Mouse (Mus musculus) G1E (cell line): ENCODE measurements around the gene Cstb.
A peak's percentile ranks its signal among the peaks of the same experiment; 100 is the strongest.

Experiments used
- CTCF ChIP-seq: IDR thresholded peaks from 2 replicates; pipeline ENCODE4 v1.5.1; 2012; ENCODE audit warnings: low read depth, low read length, inconsistent platforms, mixed read lengths
- POLR2AphosphoS5 ChIP-seq: IDR thresholded peaks from 2 replicates; pipeline ENCODE4 v1.6.1; 2012; ENCODE audit warnings: low read depth, low read length, inconsistent platforms; ENCODE audit not compliant: insufficient replicate concordance
- TAL1 ChIP-seq: conservative IDR thresholded peaks from 2 replicates; pipeline ENCODE4 v1.6.1; 2012; ENCODE audit warnings: low read depth, low read length, inconsistent platforms, mixed read lengths

GRCm38 (mm10) chr10:78461767-78462166, 36.3 kb downstream of the Cstb start:
- TF ChIP-seq CTCF (peak; percentile 68), POLR2AphosphoS5 (no peak), TAL1 (no peak)
